Mouse (Mus musculus): ENCODE data around the gene Rb1.

Rb1 gene

DNA sequence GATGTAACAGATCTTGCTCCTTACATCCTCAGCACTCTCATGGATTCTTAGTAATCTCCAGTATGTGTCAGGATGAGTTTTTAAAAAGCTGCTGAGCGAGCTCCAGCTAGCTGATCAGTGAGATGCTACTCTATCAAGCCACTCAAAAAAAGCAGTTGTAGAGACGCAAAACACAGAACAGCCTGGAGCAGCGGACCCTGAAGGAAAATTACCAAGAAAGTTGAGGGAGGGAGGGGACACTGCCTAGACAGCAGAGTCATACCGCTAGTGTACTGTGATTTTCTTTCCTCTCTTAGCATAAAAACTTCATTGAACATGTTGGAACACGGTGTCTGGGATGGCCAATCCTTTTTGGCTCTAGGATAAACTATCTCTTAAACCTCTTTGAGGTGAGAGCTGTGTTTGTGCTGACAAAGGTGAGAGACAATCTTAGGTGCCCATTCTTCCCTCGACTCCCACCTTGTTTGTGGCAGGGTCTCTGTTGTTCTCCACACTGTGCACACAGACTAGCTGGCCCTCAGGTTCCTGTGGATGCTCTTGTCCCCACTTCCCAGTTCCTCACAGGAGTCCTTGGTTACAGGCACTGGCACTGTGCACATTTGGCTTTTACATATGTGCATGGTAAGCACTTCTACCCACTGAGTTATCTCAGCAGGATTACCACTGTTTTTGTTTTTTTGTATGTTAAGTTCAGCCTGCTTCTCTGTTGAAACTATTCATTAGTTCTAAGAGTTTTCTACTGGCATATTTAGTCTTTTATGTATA is 10.9 kb upstream of the Rb1 start:
- DNase-seq (ENCODE audit: low read depth in 1 of 2, low spot score in 2 of 2): no peak

DNA sequence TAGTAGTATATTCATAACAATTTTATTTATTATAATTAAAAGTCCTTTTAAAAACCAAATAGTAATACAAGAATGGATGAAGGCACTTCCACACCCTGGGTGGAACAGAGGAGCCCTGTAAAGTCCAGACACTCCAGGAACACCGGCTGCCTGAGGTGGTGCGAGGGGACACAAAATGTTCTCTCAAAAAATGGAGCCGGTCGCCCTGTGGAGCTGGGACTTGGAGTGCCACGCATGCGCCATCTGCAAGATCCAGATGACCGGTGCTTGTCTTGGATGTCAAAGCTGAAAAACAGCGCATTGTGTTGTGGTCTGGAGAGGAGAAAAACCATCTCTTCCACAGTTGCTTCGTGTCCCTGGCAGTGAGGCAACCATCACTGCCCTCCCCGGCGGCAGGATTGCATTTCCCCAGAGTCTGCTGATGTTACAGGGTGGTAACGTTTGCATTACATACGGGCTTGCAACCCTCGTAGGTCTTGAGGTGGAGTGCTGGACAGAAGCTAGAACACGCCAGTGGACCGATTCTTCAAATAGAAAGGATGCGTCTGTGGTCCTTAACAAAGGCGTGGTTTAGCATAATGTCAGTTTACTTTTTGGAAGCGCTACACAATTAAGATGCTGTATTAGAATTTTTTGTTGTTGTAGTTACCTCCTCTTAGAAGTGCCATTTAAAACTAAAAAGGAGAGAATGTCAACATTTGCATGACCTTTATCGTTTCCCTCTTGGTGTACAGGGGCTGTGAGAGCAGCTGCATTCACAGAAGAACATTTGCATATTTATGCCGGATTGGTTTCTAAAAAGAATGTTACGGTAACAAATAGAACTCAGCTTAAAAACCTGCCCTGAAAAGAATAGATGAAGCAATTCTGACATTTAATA is 9.5 kb upstream of the Rb1 start:
- no peak for DNase-seq (ENCODE audit: low read depth in 1 of 2, low spot score in 2 of 2)

- DNase-seq (ENCODE audit: low read depth in 1 of 2, low spot score in 2 of 2): peak in 1 of 2 experiments; percentile 16
Measured at GRCm38 (mm10) chr14:73333880-73334279, 8.3 kb upstream of the Rb1 start.

DNA sequence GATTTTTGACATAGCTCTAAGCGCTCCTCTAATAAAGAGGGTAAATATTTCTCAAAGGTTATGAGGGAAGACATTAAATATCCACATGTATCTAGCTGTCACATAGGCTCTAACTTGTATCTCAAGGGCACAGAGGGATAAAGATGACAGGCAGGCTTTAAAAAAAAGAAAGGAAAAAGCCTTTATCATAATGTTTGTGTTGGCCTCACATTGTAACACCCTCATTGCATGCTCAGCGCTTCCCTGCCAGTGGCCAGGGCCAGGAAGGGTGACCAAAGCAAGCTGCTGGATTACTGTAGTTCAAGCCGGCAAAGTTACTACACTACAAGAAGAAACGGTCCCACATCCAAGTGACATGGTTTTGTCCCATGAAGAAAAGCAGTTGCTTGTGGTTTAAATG is 5.8 kb upstream of the Rb1 start:
- DNase-seq (ENCODE audit: low read depth in 1 of 2, low spot score in 2 of 2): no peak

- no peak for DNase-seq (ENCODE audit: low read depth in 1 of 2, low spot score in 2 of 2)
Measured at GRCm38 (mm10) chr14:73329871-73330270, 4.2 kb upstream of the Rb1 start.

GRCm38 (mm10) chr14:73326511-73326910 is 889 bp upstream of the Rb1 start:
- DNase-seq (ENCODE audit: low read depth in 1 of 2, low spot score in 2 of 2): no peak

- DNase-seq (ENCODE audit: low read depth in 1 of 2, low spot score in 2 of 2): peak; percentile 13 to 47
Measured at GRCm38 (mm10) chr14:73324634-73325455, 777 bp downstream of the Rb1 start.

DNA sequence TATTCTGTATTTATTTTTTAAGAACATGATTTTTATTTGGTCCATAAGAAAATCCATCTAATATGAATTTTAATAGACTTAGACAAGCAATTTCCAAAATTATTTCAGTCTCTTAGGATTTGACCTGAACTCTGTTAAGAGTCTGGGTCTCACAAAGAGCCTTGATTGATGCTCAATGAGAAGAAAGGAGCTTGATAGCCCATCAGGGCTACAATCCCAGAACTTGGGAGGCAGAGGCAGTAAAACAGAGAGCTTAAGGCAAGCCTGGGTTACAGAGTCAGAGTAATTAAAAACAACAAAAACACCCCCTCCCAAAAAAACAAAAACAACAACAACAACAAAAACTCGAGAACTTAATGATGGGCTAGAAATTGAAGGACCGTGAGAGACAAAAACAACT is 1.7 kb downstream of the Rb1 start:
- DNase-seq (ENCODE audit: low read depth in 1 of 2, low spot score in 2 of 2): no peak

DNA sequence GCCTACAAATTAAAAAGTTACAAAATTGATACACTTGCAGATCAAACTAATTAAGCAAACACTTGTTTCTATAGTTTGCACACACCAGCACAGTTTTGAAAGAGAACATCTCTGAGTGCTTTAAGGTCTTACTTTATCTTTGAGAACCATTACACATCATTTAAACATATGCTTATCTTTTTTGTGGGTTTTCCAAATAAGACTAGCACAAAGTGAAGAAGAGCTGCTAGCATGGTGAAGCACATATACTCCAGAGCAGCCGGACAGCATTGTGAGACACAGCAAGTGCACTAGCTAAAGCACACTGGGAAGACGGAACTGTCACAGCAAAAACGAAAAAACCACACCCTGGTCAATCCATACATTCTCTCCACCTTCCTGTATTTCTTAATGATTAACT is 3.5 kb downstream of the Rb1 start:
- DNase-seq (ENCODE audit: low read depth in 1 of 2, low spot score in 2 of 2): no peak

DNA sequence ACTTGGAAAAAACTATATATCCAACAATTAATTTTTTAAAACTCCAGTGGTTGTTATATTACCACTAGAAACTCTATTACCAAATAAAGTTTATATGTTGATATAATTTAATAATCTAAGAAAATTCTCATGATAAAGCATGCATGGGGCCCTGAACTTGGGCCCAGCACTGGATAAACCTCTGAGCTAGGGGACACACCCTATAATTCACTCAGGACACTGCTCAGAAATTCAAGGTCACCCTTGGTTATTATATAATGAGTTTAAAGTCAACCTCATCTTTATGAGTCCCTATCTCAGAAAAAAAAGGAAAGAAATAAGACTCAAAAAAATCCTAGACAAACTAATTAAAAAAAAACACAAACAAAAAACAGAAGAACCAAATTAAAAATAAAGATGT is 8.7 kb downstream of the Rb1 start:
- DNase-seq (ENCODE audit: low read depth in 1 of 2, low spot score in 2 of 2): no peak

GRCm38 (mm10) chr14:73313864-73314263 is 11.8 kb downstream of the Rb1 start:
- no peak for DNase-seq (ENCODE audit: low read depth in 1 of 2, low spot score in 2 of 2)

GRCm38 (mm10) chr14:73313396-73313795 is 12.2 kb downstream of the Rb1 start:
- DNase-seq (ENCODE audit: low read depth in 1 of 2, low spot score in 2 of 2): no peak

DNA sequence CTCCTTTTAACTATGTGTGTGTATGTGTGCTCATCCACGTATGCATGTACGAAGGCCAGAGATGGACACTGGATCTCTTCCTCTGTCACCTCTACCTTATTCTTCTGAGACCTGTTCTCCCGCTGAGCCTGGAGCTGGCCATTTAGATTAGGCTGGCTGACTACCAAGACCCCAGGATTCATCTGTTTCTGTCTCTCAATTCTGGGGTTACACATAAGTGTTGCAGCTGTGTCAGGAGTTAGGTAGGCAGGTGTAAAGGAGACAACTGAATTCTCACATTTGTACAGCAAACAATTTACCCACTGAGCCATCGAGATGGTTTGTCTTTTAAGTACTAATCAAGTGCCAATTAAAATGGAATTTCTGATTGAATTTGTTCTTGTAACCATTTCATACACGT is 12.7 kb downstream of the Rb1 start:
- DNase-seq (ENCODE audit: low read depth in 1 of 2, low spot score in 2 of 2): no peak

GRCm38 (mm10) chr14:73307490-73307889 is 18.1 kb downstream of the Rb1 start:
- no peak for DNase-seq (ENCODE audit: low read depth in 1 of 2, low spot score in 2 of 2)

DNA sequence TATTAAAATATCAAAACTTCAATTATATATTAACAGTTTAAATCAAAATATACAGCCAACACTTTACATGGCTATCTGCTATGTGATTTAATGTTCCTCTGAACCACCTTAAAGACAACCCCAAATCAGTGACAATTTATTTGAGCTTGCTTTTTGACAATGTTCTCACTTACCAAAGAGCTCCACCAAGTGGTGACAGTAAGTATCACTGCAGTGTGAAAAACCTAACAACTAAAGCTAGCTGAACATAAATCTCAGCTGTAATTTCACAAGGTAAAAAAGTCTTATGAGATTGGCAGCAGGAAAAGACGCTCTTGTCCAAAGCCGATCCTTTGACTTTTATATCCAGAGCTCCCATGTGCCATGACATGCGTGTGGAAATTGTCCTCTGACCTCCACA is 22.4 kb downstream of the Rb1 start:
- DNase-seq (ENCODE audit: low read depth in 1 of 2, low spot score in 2 of 2): no peak

- DNase-seq (ENCODE audit: low read depth in 1 of 2, low spot score in 2 of 2): no peak
Measured at GRCm38 (mm10) chr14:73301856-73302255, 23.8 kb downstream of the Rb1 start.

GRCm38 (mm10) chr14:73295512-73295911 is 30.1 kb downstream of the Rb1 start:
- DNase-seq (ENCODE audit: low read depth in 1 of 2, low spot score in 2 of 2): no peak

- DNase-seq (ENCODE audit: low read depth in 1 of 2, low spot score in 2 of 2): no peak
Measured at GRCm38 (mm10) chr14:73293616-73294015, 32.0 kb downstream of the Rb1 start.

DNA sequence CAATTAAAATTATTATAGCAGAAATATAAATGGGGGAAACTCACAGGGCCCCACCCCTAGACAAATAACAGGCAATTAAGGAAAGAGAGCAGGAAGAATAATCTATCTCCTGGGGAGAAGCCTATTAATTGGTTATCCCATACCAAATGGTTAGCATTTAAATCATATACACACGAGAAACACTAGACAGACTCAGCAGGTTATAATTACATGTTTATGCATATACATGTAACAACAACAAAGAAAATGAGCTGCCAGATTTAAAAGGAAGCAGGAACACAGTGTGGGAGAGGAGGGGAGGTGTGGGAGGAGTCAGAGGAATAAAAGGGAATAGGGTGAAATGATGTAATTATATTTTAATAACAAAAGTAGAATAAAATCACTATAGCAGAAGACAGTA is 33.2 kb downstream of the Rb1 start:
- DNase-seq (ENCODE audit: low read depth in 1 of 2, low spot score in 2 of 2): no peak

GRCm38 (mm10) chr14:73289915-73290314 is 35.7 kb downstream of the Rb1 start:
- no peak for DNase-seq (ENCODE audit: low read depth in 1 of 2, low spot score in 2 of 2)

GRCm38 (mm10) chr14:73280996-73281395 is 44.6 kb downstream of the Rb1 start:
- no peak for DNase-seq (ENCODE audit: low read depth in 1 of 2, low spot score in 2 of 2)

DNA sequence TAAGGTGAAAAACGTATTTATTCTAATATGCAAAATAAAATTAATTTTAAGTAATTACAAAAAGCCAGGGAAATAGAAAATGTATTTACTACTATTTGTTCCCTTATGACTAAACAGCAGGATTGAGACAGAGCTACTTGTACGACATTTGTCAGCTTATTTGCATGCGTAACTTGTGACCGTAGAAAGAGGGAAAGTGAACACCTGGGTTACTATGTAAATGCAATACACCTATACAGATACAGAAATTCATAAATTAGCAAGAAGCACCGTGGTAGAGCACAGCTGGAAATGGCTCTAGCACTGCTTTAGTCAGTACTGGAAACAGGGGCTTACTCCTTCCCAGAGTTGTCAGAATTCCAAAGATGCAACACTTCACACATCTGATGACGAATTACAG is 46.5 kb downstream of the Rb1 start:
- DNase-seq (ENCODE audit: low read depth in 1 of 2, low spot score in 2 of 2): no peak

Data from monocyte, adult 2 months (primary cell).